Mouse (Mus musculus): ENCODE measurements around the gene Serinc1. TPM values are rescaled to one million over a fixed set of nuclear protein-coding genes. Genes with fewer than 3 reads are reported as not detected.

The Serinc1 gene
- total RNA-seq (2023): 280 TPM

GRCm38 (mm10) chr10:57532218-57533101, at the start of gene Serinc1:
Gene Serinc1 (minus strand): TSS chr10:57532530.

DNA sequence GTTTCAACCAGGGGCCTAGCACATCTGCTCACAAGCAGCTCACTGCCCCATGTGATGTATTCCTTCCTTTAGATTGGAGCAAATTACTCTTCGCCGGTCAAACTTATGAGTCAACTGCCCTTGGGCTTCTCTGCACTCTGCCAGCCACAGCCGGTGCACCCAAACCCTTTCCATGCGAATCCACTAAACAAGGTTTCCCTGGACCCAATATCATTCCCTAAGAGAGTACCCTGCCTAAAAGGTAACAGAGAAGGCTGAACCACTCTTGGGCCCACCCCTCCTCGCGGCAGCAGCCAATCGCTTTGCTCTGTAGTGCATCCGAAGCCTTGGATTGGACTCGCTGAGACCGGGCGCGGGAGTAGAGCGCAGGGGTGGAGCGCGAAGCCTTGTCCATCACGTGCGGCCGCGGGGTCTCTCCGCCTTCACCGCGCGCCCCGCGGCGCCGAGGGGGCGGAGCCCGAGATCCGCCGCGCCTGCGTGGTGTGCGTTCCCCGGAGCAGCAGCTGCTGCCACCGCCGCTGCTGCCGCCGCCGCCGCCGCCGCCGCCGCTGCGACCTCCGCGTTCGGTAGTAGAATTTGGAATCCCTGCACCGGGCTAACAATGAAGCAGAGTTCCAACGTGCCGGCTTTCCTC, 46.3 kb downstream of the Serinc1 start, which contains the start of gene Hsf2:
Hsf2 (plus strand) TSS at position 478 of the 634 bp plus-strand sequence.

Other genes starting within 250 kb of the Serinc1 start
- gene Hsf2, start 46.1 kb downstream of the Serinc1 start, total RNA-seq (2023): 15.8 TPM
- gene Pkib, start 99.5 kb upstream of the Serinc1 start, total RNA-seq (2023): 4.7 TPM

Data from CD4-positive naive resting alpha-beta T cell, adult 76 days (primary cell).